Mouse (Mus musculus): ENCODE measurements around the gene Svep1. TPM values are rescaled to one million over a fixed set of nuclear protein-coding genes. Genes with fewer than 3 reads are reported as not detected.

The Svep1 gene
- total RNA-seq, 1 experiment from 2014 or later: 0.10 TPM

GRCm38 (mm10) chr4:58054441-58054840, 152.2 kb downstream of the Svep1 start:
- ATAC-seq (replicated peaks in 1 of 2; ENCODE audit: insufficient read depth in 1 of 2, low FRiP score in 2 of 2, low TSS enrichment in 1 of 2, low read depth in 1 of 2, poor library complexity in 2 of 2, severe bottlenecking in 2 of 2): no peak

GRCm38 (mm10) chr4:58050746-58051145, 155.9 kb downstream of the Svep1 start:
- peak; percentile 86 to 93 for ATAC-seq (replicated peaks in 1 of 2; ENCODE audit: insufficient read depth in 1 of 2, low FRiP score in 2 of 2, low TSS enrichment in 1 of 2, low read depth in 1 of 2, poor library complexity in 2 of 2, severe bottlenecking in 2 of 2)

- peak; percentile 64 to 69 for ATAC-seq (replicated peaks in 1 of 2; ENCODE audit: insufficient read depth in 1 of 2, low FRiP score in 2 of 2, low TSS enrichment in 1 of 2, low read depth in 1 of 2, poor library complexity in 2 of 2, severe bottlenecking in 2 of 2)
Observed at GRCm38 (mm10) chr4:58050276-58050675, 156.4 kb downstream of the Svep1 start.

GRCm38 (mm10) chr4:58044833-58045232, 161.8 kb downstream of the Svep1 start:
- ATAC-seq (replicated peaks in 1 of 2; ENCODE audit: insufficient read depth in 1 of 2, low FRiP score in 2 of 2, low TSS enrichment in 1 of 2, low read depth in 1 of 2, poor library complexity in 2 of 2, severe bottlenecking in 2 of 2): no peak

GRCm38 (mm10) chr4:58044356-58044755, 162.3 kb downstream of the Svep1 start:
- no peak for ATAC-seq (replicated peaks in 1 of 2; ENCODE audit: insufficient read depth in 1 of 2, low FRiP score in 2 of 2, low TSS enrichment in 1 of 2, low read depth in 1 of 2, poor library complexity in 2 of 2, severe bottlenecking in 2 of 2)

- ATAC-seq (replicated peaks in 1 of 2; ENCODE audit: insufficient read depth in 1 of 2, low FRiP score in 2 of 2, low TSS enrichment in 1 of 2, low read depth in 1 of 2, poor library complexity in 2 of 2, severe bottlenecking in 2 of 2): peak; percentile 17 to 27; a peak in 2 of 4 replicates
Observed at GRCm38 (mm10) chr4:58040093-58040492, 166.6 kb downstream of the Svep1 start.

- no peak for ATAC-seq (replicated peaks in 1 of 2; ENCODE audit: insufficient read depth in 1 of 2, low FRiP score in 2 of 2, low TSS enrichment in 1 of 2, low read depth in 1 of 2, poor library complexity in 2 of 2, severe bottlenecking in 2 of 2)
Observed at GRCm38 (mm10) chr4:58037096-58037705, 169.5 kb downstream of the Svep1 start.

GRCm38 (mm10) chr4:58034663-58035062, 172.0 kb downstream of the Svep1 start:
- ATAC-seq (replicated peaks in 1 of 2; ENCODE audit: insufficient read depth in 1 of 2, low FRiP score in 2 of 2, low TSS enrichment in 1 of 2, low read depth in 1 of 2, poor library complexity in 2 of 2, severe bottlenecking in 2 of 2): no peak

GRCm38 (mm10) chr4:58032714-58033113, 173.9 kb downstream of the Svep1 start:
- no peak for ATAC-seq (replicated peaks in 1 of 2; ENCODE audit: insufficient read depth in 1 of 2, low FRiP score in 2 of 2, low TSS enrichment in 1 of 2, low read depth in 1 of 2, poor library complexity in 2 of 2, severe bottlenecking in 2 of 2)

- ATAC-seq (replicated peaks in 1 of 2; ENCODE audit: insufficient read depth in 1 of 2, low FRiP score in 2 of 2, low TSS enrichment in 1 of 2, low read depth in 1 of 2, poor library complexity in 2 of 2, severe bottlenecking in 2 of 2): no peak
Observed at GRCm38 (mm10) chr4:58009024-58009423, 197.6 kb downstream of the Svep1 start, which contains the start of gene Txndc8. Txndc8 (minus strand) TSS chr4:58009124.

GRCm38 (mm10) chr4:58003501-58003900, 203.2 kb downstream of the Svep1 start:
- no peak for ATAC-seq (replicated peaks in 1 of 2; ENCODE audit: insufficient read depth in 1 of 2, low FRiP score in 2 of 2, low TSS enrichment in 1 of 2, low read depth in 1 of 2, poor library complexity in 2 of 2, severe bottlenecking in 2 of 2)

Other genes with a start within 250 kb of the Svep1 start
- not detected in 2 replicates for gene Txndc8, start 197.7 kb downstream of the Svep1 start, total RNA-seq (2017)
- not detected in 2 replicates for gene Musk, start 79.1 kb upstream of the Svep1 start, total RNA-seq (2017)

Data from hematopoietic stem cell, adult 5-6 weeks (primary cell).